Mouse (Mus musculus): ENCODE results near the gene Bdkrb2. TPM values are rescaled to one million over a fixed set of nuclear protein-coding genes. Genes with fewer than 3 reads are reported as not detected.

The Bdkrb2 gene
- total and polyA plus RNA-seq, 2 experiments from 2014 or later: 0.71 to 4.0 TPM

GRCm38 (mm10) chr12:105583484-105583883 lies 20.5 kb downstream of the Bdkrb2 start:
- Histone ChIP-seq H3K4me2 (ENCODE audit: low read depth, low read length) (no peak overlapping the region), H3K9ac (replicated peaks; ENCODE audit: low read depth, low read length) (no peak overlapping the region), H3K4me1 (ENCODE audit: control insufficient read depth, insufficient read depth) (no peaks in the 10 kb centered on the region), H3K4me3 (ENCODE audit: low read depth, low read length) (no peak overlapping the region), H3K27me3 (ENCODE audit: control insufficient read depth, insufficient read depth, low read length) (0 out of 2 replicates have a peak, but pooled peaks cover 4% of the 10 kb centered on the region), H3K9me3 (replicated peaks; ENCODE audit: control insufficient read depth, low read length) (no peaks in the 10 kb centered on the region), H3K27ac (ENCODE audit: low read depth) (no peak overlapping the region), H3K36me3 (replicated peaks; ENCODE audit: control insufficient read depth, insufficient read depth, low read length) (no peaks in the 10 kb centered on the region)
- TF ChIP-seq CTCF (IDR thresholded peaks at IDR 0.05; ENCODE audit: low read depth) (no peak), EP300 (IDR thresholded peaks at IDR 0.05; ENCODE audit: low read depth) (no peak)
- ATAC-seq (ENCODE audit: insufficient read depth, low read depth) (peak; percentile 39; the same call in 1 of the 2 replicates), DNase-seq (ENCODE audit: low spot score) (no peak)
- 41% methylated on average over 2 of the region's 2 CpGs for WGBS

- DNase-seq (ENCODE audit: low spot score): peak; percentile 79
- Histone ChIP-seq H3K9me3 (replicated peaks; ENCODE audit: control insufficient read depth, low read length) (no peaks in the 10 kb centered on the region), H3K4me3 (ENCODE audit: low read depth, low read length) (no peak overlapping the region), H3K36me3 (replicated peaks; ENCODE audit: control insufficient read depth, insufficient read depth, low read length) (no peaks in the 10 kb centered on the region), H3K27ac (ENCODE audit: low read depth) (no peak overlapping the region), H3K27me3 (ENCODE audit: control insufficient read depth, insufficient read depth, low read length) (0 out of 2 replicates have a peak, but pooled peaks cover 4% of the 10 kb centered on the region), H3K4me1 (ENCODE audit: control insufficient read depth, insufficient read depth) (no peaks in the 10 kb centered on the region), H3K4me2 (ENCODE audit: low read depth, low read length) (no peak overlapping the region), H3K9ac (replicated peaks; ENCODE audit: low read depth, low read length) (no peak overlapping the region)
- ATAC-seq (ENCODE audit: insufficient read depth, low read depth): peak; percentile 49; the same call in 1 of the 2 replicates
- TF ChIP-seq CTCF (IDR thresholded peaks at IDR 0.05; ENCODE audit: low read depth): peak; percentile 97
- TF ChIP-seq EP300 (IDR thresholded peaks at IDR 0.05; ENCODE audit: low read depth): no peak
- 15% methylated on average over 12 of the region's 12 CpGs for WGBS
Measured at GRCm38 (mm10) chr12:105584851-105585250, 21.8 kb downstream of the Bdkrb2 start.

GRCm38 (mm10) chr12:105587526-105587925 lies 24.5 kb downstream of the Bdkrb2 start:
- H3K4me1 ChIP-seq (ENCODE audit: control insufficient read depth, insufficient read depth): no peaks in the 10 kb centered on the region
- DNase-seq (ENCODE audit: low spot score) (no peak), ATAC-seq (ENCODE audit: insufficient read depth, low read depth) (no peak)
- TF ChIP-seq EP300 (IDR thresholded peaks at IDR 0.05; ENCODE audit: low read depth) (no peak), CTCF (IDR thresholded peaks at IDR 0.05; ENCODE audit: low read depth) (no peak)
- H3K9ac ChIP-seq (replicated peaks; ENCODE audit: low read depth, low read length): no peak overlapping the region
- H3K27me3 ChIP-seq (ENCODE audit: control insufficient read depth, insufficient read depth, low read length): 0 out of 2 replicates have a peak, but pooled peaks cover 4% of the 10 kb centered on the region
- WGBS: 76% methylated on average over 8 of the region's 8 CpGs
- no peak overlapping the region for H3K27ac ChIP-seq (ENCODE audit: low read depth)
- H3K36me3 ChIP-seq (replicated peaks; ENCODE audit: control insufficient read depth, insufficient read depth, low read length): no peaks in the 10 kb centered on the region
- no peak overlapping the region for H3K4me2 ChIP-seq (ENCODE audit: low read depth, low read length)
- no peak overlapping the region for H3K4me3 ChIP-seq (ENCODE audit: low read depth, low read length)
- H3K9me3 ChIP-seq (replicated peaks; ENCODE audit: control insufficient read depth, low read length): no peaks in the 10 kb centered on the region

- no peak overlapping the region for H3K4me2 ChIP-seq (ENCODE audit: low read depth, low read length)
- DNase-seq (ENCODE audit: low spot score): no peak
- H3K4me3 ChIP-seq (ENCODE audit: low read depth, low read length): no peak overlapping the region
- H3K4me1 ChIP-seq (ENCODE audit: control insufficient read depth, insufficient read depth): no peaks in the 10 kb centered on the region
- TF ChIP-seq CTCF (IDR thresholded peaks at IDR 0.05; ENCODE audit: low read depth): no peak
- no peak for TF ChIP-seq EP300 (IDR thresholded peaks at IDR 0.05; ENCODE audit: low read depth)
- no peak for ATAC-seq (ENCODE audit: insufficient read depth, low read depth)
- 0 out of 2 replicates have a peak, but pooled peaks cover 10% of the 10 kb centered on the region for H3K27me3 ChIP-seq (ENCODE audit: control insufficient read depth, insufficient read depth, low read length)
- no peaks in the 10 kb centered on the region for H3K36me3 ChIP-seq (replicated peaks; ENCODE audit: control insufficient read depth, insufficient read depth, low read length)
- WGBS: 84% methylated on average over 7 of the region's 7 CpGs
- no peaks in the 10 kb centered on the region for H3K9me3 ChIP-seq (replicated peaks; ENCODE audit: control insufficient read depth, low read length)
- no peak overlapping the region for H3K27ac ChIP-seq (ENCODE audit: low read depth)
- H3K9ac ChIP-seq (replicated peaks; ENCODE audit: low read depth, low read length): no peak overlapping the region
Measured at GRCm38 (mm10) chr12:105590786-105591185, 27.8 kb downstream of the Bdkrb2 start.

- DNase-seq (ENCODE audit: low spot score) (no peak), ATAC-seq (ENCODE audit: insufficient read depth, low read depth) (no peak)
- Histone ChIP-seq H3K4me2 (ENCODE audit: low read depth, low read length) (no peak overlapping the region), H3K36me3 (replicated peaks; ENCODE audit: control insufficient read depth, insufficient read depth, low read length) (no peaks in the 10 kb centered on the region), H3K9me3 (replicated peaks; ENCODE audit: control insufficient read depth, low read length) (no peaks in the 10 kb centered on the region), H3K9ac (replicated peaks; ENCODE audit: low read depth, low read length) (no peak overlapping the region), H3K4me3 (ENCODE audit: low read depth, low read length) (no peak overlapping the region), H3K27ac (ENCODE audit: low read depth) (no peak overlapping the region), H3K4me1 (ENCODE audit: control insufficient read depth, insufficient read depth) (no peaks in the 10 kb centered on the region), H3K27me3 (ENCODE audit: control insufficient read depth, insufficient read depth, low read length) (0 out of 2 replicates have a peak, but pooled peaks cover 6% of the 10 kb centered on the region)
- WGBS: 92% methylated on average over 23 of the region's 23 CpGs
- TF ChIP-seq CTCF (IDR thresholded peaks at IDR 0.05; ENCODE audit: low read depth): no peak
- TF ChIP-seq EP300 (IDR thresholded peaks at IDR 0.05; ENCODE audit: low read depth): no peak
Measured at GRCm38 (mm10) chr12:105592361-105592761, 29.3 kb downstream of the Bdkrb2 start.

- Histone ChIP-seq H3K27ac (ENCODE audit: low read depth) (no peak overlapping the region), H3K4me3 (ENCODE audit: low read depth, low read length) (no peak overlapping the region), H3K36me3 (replicated peaks; ENCODE audit: control insufficient read depth, insufficient read depth, low read length) (no peaks in the 10 kb centered on the region), H3K9me3 (replicated peaks; ENCODE audit: control insufficient read depth, low read length) (no peaks in the 10 kb centered on the region), H3K9ac (replicated peaks; ENCODE audit: low read depth, low read length) (no peak overlapping the region), H3K4me2 (ENCODE audit: low read depth, low read length) (no peak overlapping the region), H3K4me1 (ENCODE audit: control insufficient read depth, insufficient read depth) (no peaks in the 10 kb centered on the region), H3K27me3 (ENCODE audit: control insufficient read depth, insufficient read depth, low read length) (0 out of 2 replicates have a peak, but pooled peaks cover 6% of the 10 kb centered on the region)
- 70% methylated on average over 4 of the region's 4 CpGs for WGBS
- DNase-seq (ENCODE audit: low spot score) (no peak), ATAC-seq (ENCODE audit: insufficient read depth, low read depth) (no peak)
- TF ChIP-seq CTCF (IDR thresholded peaks at IDR 0.05; ENCODE audit: low read depth) (no peak), EP300 (IDR thresholded peaks at IDR 0.05; ENCODE audit: low read depth) (no peak)
Measured at GRCm38 (mm10) chr12:105593471-105593870, 30.4 kb downstream of the Bdkrb2 start.

All from heart, postnatal 0 days (tissue).